Mouse (Mus musculus) liver, embryonic 14.5 days (tissue): ENCODE data around the gene Hdac9.

Experiments
- CTCF ChIP-seq: IDR thresholded peaks from 2 replicates; pipeline ENCODE4 v1.5.1; 2016; ENCODE audit warnings: antibody characterized with exemption, low read depth, control low read depth
- EP300 ChIP-seq: IDR thresholded peaks from 2 replicates; pipeline ENCODE4 v1.6.1; 2016; ENCODE audit warnings: antibody characterized with exemption, low read depth

- TF ChIP-seq CTCF (no peak), EP300 (no peak)
These were observed 387.7 kb downstream of the Hdac9 start for GRCm38 (mm10) chr12:34529165-34529545.
